Mouse (Mus musculus): Measurements from ENCODE around the gene Gm10518. TPM values are rescaled to one million over a fixed set of nuclear protein-coding genes. Genes with fewer than 3 reads are reported as not detected.

Gene Gm10518
- not detected in 2 replicates for polyA plus RNA-seq (2015; fragmentation: Nextera tagmentation; extraction: Ambion mirVana)

DNA sequence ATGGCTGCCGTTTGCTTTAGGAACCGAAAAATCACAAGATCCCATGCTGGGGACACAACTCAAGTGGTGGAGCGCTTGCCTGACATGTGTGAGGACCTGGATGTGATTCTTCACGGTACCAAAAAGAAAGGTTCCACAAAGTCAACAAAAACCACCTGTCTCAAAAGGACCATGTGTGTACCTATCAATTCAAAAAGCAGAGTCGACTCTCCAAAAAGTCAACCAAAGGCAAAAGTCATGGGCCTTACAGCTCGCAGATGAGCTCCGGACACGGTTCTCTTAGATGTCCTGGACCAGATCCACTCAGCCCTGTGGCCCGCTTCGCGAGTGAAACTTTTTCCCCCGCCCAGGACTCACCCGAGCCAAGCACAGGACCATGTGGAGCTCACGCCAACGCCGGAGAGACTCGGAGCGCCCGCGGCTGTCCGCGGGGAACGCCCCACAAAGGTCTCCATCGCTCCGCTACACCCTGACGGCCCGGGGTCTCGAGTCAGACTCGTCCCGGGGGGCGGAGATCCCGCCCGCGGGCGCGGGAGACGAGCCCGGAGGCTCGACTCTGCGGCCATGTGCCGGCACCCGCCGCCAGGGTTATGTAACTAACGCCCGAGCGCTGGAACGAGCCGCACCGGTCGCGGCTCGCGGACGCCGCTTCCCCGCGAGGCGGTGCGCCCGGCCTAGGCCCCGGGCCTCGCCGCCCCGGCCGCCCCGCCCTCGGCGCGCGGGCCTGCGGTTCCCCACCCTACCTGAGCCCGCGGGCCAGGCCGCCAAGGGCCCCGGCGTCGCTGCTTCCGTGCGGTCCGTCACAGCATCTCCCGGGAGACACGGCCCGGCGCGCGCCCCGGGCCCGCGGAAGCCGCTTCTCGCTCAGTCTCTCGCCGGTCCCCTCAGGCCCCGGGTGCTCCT lies at the start of gene Gm10518:
Gene Gm10518, plus strand, starts transcription at position 767 of the 903 bp plus-strand sequence.
- H3K27me3 ChIP-seq (replicated peaks; ENCODE audit: insufficient read depth, low read length): no peaks in the 10 kb centered on the region
- peak; percentile 55 for DNase-seq (ENCODE audit: low spot score)
- peak within 1 kb of the TSS; percentile 94 for H3K9ac ChIP-seq (replicated peaks; ENCODE audit: low read depth)
- 0 out of 2 replicates have a peak, but pooled peaks cover 5% of the 10 kb centered on the region for H3K4me1 ChIP-seq (ENCODE audit: insufficient read depth, low read depth, low read length)
- peak within 1 kb of the TSS; percentile 87 for H3K4me2 ChIP-seq (replicated peaks; ENCODE audit: low read depth, low read length)
- no peak for TF ChIP-seq EP300 (IDR thresholded peaks at IDR 0.05)
- TF ChIP-seq CTCF (IDR thresholded peaks at IDR 0.05): no peak
- peak within 1 kb of the TSS; percentile 97 for H3K27ac ChIP-seq (ENCODE audit: low read length)
- ATAC-seq: peak; percentile 57
- under 1% methylated on average over 68 of the region's 94 CpGs for WGBS
- no peaks in the 10 kb centered on the region for H3K9me3 ChIP-seq (ENCODE audit: low read length)
- H3K4me3 ChIP-seq (ENCODE audit: low read depth, low read length): peak within 1 kb of the TSS; percentile 83
- peaks cover 3% of the 10 kb centered on the region; the same call in 1 of the 2 replicates for H3K36me3 ChIP-seq (ENCODE audit: insufficient read depth, low read length)

- no peak overlapping the region for H3K27ac ChIP-seq (ENCODE audit: low read length)
- H3K9ac ChIP-seq (replicated peaks; ENCODE audit: low read depth): no peak overlapping the region
- no peak overlapping the region for H3K4me3 ChIP-seq (ENCODE audit: low read depth, low read length)
- ATAC-seq (no peak), DNase-seq (ENCODE audit: low spot score) (no peak)
- no peak overlapping the region for H3K4me2 ChIP-seq (replicated peaks; ENCODE audit: low read depth, low read length)
- H3K4me1 ChIP-seq (ENCODE audit: insufficient read depth, low read depth, low read length): no peaks in the 10 kb centered on the region
- no peaks in the 10 kb centered on the region for H3K9me3 ChIP-seq (ENCODE audit: low read length)
- H3K36me3 ChIP-seq (ENCODE audit: insufficient read depth, low read length): peaks cover 34% of the 10 kb centered on the region
- no peaks in the 10 kb centered on the region for H3K27me3 ChIP-seq (replicated peaks; ENCODE audit: insufficient read depth, low read length)
- TF ChIP-seq CTCF (IDR thresholded peaks at IDR 0.05) (no peak), EP300 (IDR thresholded peaks at IDR 0.05) (no peak)
Measured at GRCm38 (mm10) chr1:179756477-179756876, 46.7 kb upstream of the Gm10518 start.

GRCm38 (mm10) chr1:179760086-179760485 lies 43.1 kb upstream of the Gm10518 start:
- no peak for TF ChIP-seq EP300 (IDR thresholded peaks at IDR 0.05)
- TF ChIP-seq CTCF (IDR thresholded peaks at IDR 0.05): no peak
- ATAC-seq (no peak), DNase-seq (ENCODE audit: low spot score) (no peak)
- H3K4me1 ChIP-seq (ENCODE audit: insufficient read depth, low read depth, low read length): no peaks in the 10 kb centered on the region
- H3K9ac ChIP-seq (replicated peaks; ENCODE audit: low read depth): no peak overlapping the region
- H3K4me2 ChIP-seq (replicated peaks; ENCODE audit: low read depth, low read length): no peak overlapping the region
- no peak overlapping the region for H3K27ac ChIP-seq (ENCODE audit: low read length)
- H3K4me3 ChIP-seq (ENCODE audit: low read depth, low read length): no peak overlapping the region
- WGBS: 91% methylated on average over 5 of the region's 5 CpGs
- H3K27me3 ChIP-seq (replicated peaks; ENCODE audit: insufficient read depth, low read length): no peaks in the 10 kb centered on the region
- peaks cover 27% of the 10 kb centered on the region; the same call in 1 of the 2 replicates for H3K36me3 ChIP-seq (ENCODE audit: insufficient read depth, low read length)
- no peaks in the 10 kb centered on the region for H3K9me3 ChIP-seq (ENCODE audit: low read length)

DNA sequence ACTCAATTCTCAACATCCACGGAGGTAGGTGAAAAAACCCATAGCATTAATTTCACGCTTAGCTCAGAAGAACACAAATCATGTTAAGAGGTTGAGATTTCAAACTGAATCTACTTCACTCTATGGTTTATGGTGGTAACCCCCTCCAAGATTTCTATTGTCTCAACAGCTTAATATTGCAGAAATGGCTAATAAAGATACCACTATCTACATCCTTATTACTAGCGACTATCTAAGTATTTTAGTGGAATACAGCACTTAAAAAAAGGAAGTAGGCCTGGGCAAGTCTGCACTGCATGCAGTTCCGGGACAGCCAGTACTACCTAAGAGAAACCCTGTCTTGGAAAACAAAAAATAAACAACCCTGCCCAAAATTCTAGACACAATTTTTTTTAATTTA lies 42.6 kb upstream of the Gm10518 start:
- Histone ChIP-seq H3K9me3 (ENCODE audit: low read length) (no peaks in the 10 kb centered on the region), H3K4me2 (replicated peaks; ENCODE audit: low read depth, low read length) (no peak overlapping the region), H3K4me1 (ENCODE audit: insufficient read depth, low read depth, low read length) (no peaks in the 10 kb centered on the region), H3K9ac (replicated peaks; ENCODE audit: low read depth) (no peak overlapping the region), H3K27ac (ENCODE audit: low read length) (no peak overlapping the region), H3K36me3 (ENCODE audit: insufficient read depth, low read length) (peaks cover 29% of the 10 kb centered on the region; the same call in 1 of the 2 replicates), H3K27me3 (replicated peaks; ENCODE audit: insufficient read depth, low read length) (no peaks in the 10 kb centered on the region), H3K4me3 (ENCODE audit: low read depth, low read length) (no peak overlapping the region)
- WGBS: 89% methylated on average over 4 of the region's 4 CpGs
- DNase-seq (ENCODE audit: low spot score) (no peak), ATAC-seq (no peak)
- TF ChIP-seq CTCF (IDR thresholded peaks at IDR 0.05): no peak
- TF ChIP-seq EP300 (IDR thresholded peaks at IDR 0.05): no peak

- TF ChIP-seq CTCF (IDR thresholded peaks at IDR 0.05) (no peak), EP300 (IDR thresholded peaks at IDR 0.05) (peak; percentile 34; the same call in 1 of the 2 replicates)
- H3K9ac ChIP-seq (replicated peaks; ENCODE audit: low read depth): no peak overlapping the region
- no peaks in the 10 kb centered on the region for H3K27me3 ChIP-seq (replicated peaks; ENCODE audit: insufficient read depth, low read length)
- no peak overlapping the region for H3K27ac ChIP-seq (ENCODE audit: low read length)
- H3K4me2 ChIP-seq (replicated peaks; ENCODE audit: low read depth, low read length): no peak overlapping the region
- no peaks in the 10 kb centered on the region for H3K4me1 ChIP-seq (ENCODE audit: insufficient read depth, low read depth, low read length)
- WGBS: 69% methylated on average over 8 of the region's 8 CpGs
- no peaks in the 10 kb centered on the region for H3K9me3 ChIP-seq (ENCODE audit: low read length)
- no peak overlapping the region for H3K4me3 ChIP-seq (ENCODE audit: low read depth, low read length)
- peaks cover 44% of the 10 kb centered on the region for H3K36me3 ChIP-seq (ENCODE audit: insufficient read depth, low read length)
- ATAC-seq (peak; percentile 70), DNase-seq (ENCODE audit: low spot score) (peak; percentile 67)
Measured at GRCm38 (mm10) chr1:179776831-179777230, 26.3 kb upstream of the Gm10518 start.

DNA sequence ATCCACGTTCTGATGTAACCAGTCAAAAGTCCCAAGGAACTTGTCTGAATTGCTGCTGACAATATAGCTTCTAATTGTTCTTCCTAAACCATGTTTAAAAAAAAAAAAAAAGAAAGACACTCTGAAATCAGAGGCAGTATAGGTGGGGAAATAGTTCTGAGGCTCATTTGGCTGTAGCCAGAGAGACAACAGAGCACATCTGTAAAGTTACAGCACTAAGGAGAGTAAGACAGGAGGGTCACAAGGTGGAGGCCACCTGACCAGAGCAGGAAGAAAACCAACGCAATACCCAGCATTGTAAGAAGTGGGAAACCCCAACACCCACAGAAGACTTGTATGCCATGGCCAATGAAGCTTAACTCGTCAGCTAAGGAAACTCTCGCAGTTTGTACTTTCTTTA lies 19.1 kb upstream of the Gm10518 start:
- no peak for TF ChIP-seq EP300 (IDR thresholded peaks at IDR 0.05)
- no peak for TF ChIP-seq CTCF (IDR thresholded peaks at IDR 0.05)
- H3K27me3 ChIP-seq (replicated peaks; ENCODE audit: insufficient read depth, low read length): no peaks in the 10 kb centered on the region
- no peak overlapping the region for H3K27ac ChIP-seq (ENCODE audit: low read length)
- ATAC-seq (no peak), DNase-seq (ENCODE audit: low spot score) (no peak)
- no peak overlapping the region for H3K9ac ChIP-seq (replicated peaks; ENCODE audit: low read depth)
- peaks cover 40% of the 10 kb centered on the region for H3K36me3 ChIP-seq (ENCODE audit: insufficient read depth, low read length)
- WGBS: 89% methylated on average over 4 of the region's 4 CpGs
- H3K4me3 ChIP-seq (ENCODE audit: low read depth, low read length): no peak overlapping the region
- H3K4me2 ChIP-seq (replicated peaks; ENCODE audit: low read depth, low read length): no peak overlapping the region
- no peaks in the 10 kb centered on the region for H3K9me3 ChIP-seq (ENCODE audit: low read length)
- H3K4me1 ChIP-seq (ENCODE audit: insufficient read depth, low read depth, low read length): no peaks in the 10 kb centered on the region

All from lung, postnatal 0 days (tissue).